ENCODE assay signal across 8 mouse cellular contexts in genomic region chr6:83078324-83078858, GRCm38 (mm10). TPM values are rescaled to one million over a fixed set of nuclear protein-coding genes. Genes with fewer than 3 reads are reported as not detected.
A peak's percentile ranks its signal among the peaks of the same experiment; 100 is the strongest.
DNase-seq lines count a peak whose midpoint lies in the region; ATAC-seq and TF ChIP-seq lines count a peak whose summit lies in the region.

No protein-coding gene starts in this region.

- peaks cover 28% of the 10 kb centered on the region for H3K4me1 ChIP-seq in forebrain, embryonic 10.5 days
- H3K4me1 ChIP-seq in heart, embryonic 15.5 days (replicated peaks): peaks cover 13% of the 10 kb centered on the region
- peaks cover 8% of the 10 kb centered on the region in 2 experiments for H3K4me1 ChIP-seq in liver, embryonic 14.5 days (replicated peaks; ENCODE audit: control insufficient read depth in 2 of 2, insufficient read depth in 2 of 2, low read length in 1 of 2)
- peaks cover 5% of the 10 kb centered on the region for H3K4me1 ChIP-seq in neural tube, embryonic 11.5 days (ENCODE audit: control insufficient read depth, insufficient read depth, low read length)
- H3K4me1 ChIP-seq in stomach, postnatal 0 days (replicated peaks; ENCODE audit: control insufficient read depth, insufficient read depth): no peaks in the 10 kb centered on the region

- peak overlapping the region; percentile 86 for H3K4me3 ChIP-seq in forebrain, embryonic 10.5 days
- peak overlapping the region; percentile 84 for H3K4me3 ChIP-seq in heart, embryonic 15.5 days
- peak overlapping the region; percentile 92 to 96 for H3K4me3 ChIP-seq in liver, embryonic 14.5 days (ENCODE audit: insufficient read depth in 1 of 2, low read depth in 2 of 2, low read length in 2 of 2)
- H3K4me3 ChIP-seq in neural tube, embryonic 11.5 days (ENCODE audit: low read depth, low read length): peak overlapping the region; percentile 72
- peak overlapping the region; percentile 77 for H3K4me3 ChIP-seq in stomach, postnatal 0 days (ENCODE audit: low read depth, low read length)

- under 1% methylated on average over 46 of the region's 46 CpGs for WGBS in forebrain, embryonic 10.5 days
- WGBS in heart, embryonic 15.5 days: under 1% methylated on average over 46 of the region's 46 CpGs
- under 1% methylated on average over 46 of the region's 46 CpGs for WGBS in liver, embryonic 14.5 days (ENCODE audit: insufficient replicate concordance)
- WGBS in neural tube, embryonic 11.5 days: under 1% methylated on average over 46 of the region's 46 CpGs
- under 1% methylated on average over 46 of the region's 46 CpGs for WGBS in stomach, postnatal 0 days

- DNase-seq in c-Kit-negative CD71-positive TER-119-positive erythroid progenitor cells, embryonic 14.5 days (ENCODE audit: low read depth, low spot score): peak; percentile 99
- DNase-seq in forebrain, embryonic 10.5 days (ENCODE audit: extremely low spot score, low spot score): peak; percentile 98
- peak; percentile 99 to 100 for DNase-seq in kidney, postnatal 25 days
- DNase-seq in liver, embryonic 14.5 days (ENCODE audit: low read depth in 3 of 3, low spot score in 3 of 3): peak; percentile 95
- DNase-seq in neural tube, embryonic 11.5 days (ENCODE audit: low spot score): peak; percentile 100
- peak; percentile 98 for DNase-seq in stomach, postnatal 0 days (ENCODE audit: low spot score)

- H3K36me3 ChIP-seq in forebrain, embryonic 10.5 days (replicated peaks): peaks cover 29% of the 10 kb centered on the region
- peaks cover 14% of the 10 kb centered on the region for H3K36me3 ChIP-seq in heart, embryonic 15.5 days
- H3K36me3 ChIP-seq in liver, embryonic 14.5 days (replicated peaks; ENCODE audit: control insufficient read depth, insufficient read depth, low read depth): peaks cover 6% of the 10 kb centered on the region
- no peaks in the 10 kb centered on the region; the same call in 1 of the 2 replicates for H3K36me3 ChIP-seq in neural tube, embryonic 11.5 days (ENCODE audit: control insufficient read depth, insufficient read depth, low read length)
- H3K36me3 ChIP-seq in stomach, postnatal 0 days (ENCODE audit: control insufficient read depth, insufficient read depth, low read length): 0 out of 2 replicates have a peak, but pooled peaks cover 3% of the 10 kb centered on the region

- no peak for TF ChIP-seq EP300 in liver, embryonic 14.5 days (IDR thresholded peaks at IDR 0.05; ENCODE audit: low read depth)
- no peak for TF ChIP-seq EP300 in stomach, postnatal 0 days (optimal IDR thresholded peaks at IDR 0.05)

- TF ChIP-seq CTCF in liver, embryonic 14.5 days (IDR thresholded peaks at IDR 0.05; ENCODE audit: low read depth): peak; percentile 72
- peak; percentile 78 for TF ChIP-seq CTCF in stomach, postnatal 0 days (IDR thresholded peaks at IDR 0.05; ENCODE audit: low read depth)

- no peaks in the 10 kb centered on the region for H3K9me3 ChIP-seq in forebrain, embryonic 10.5 days
- H3K9me3 ChIP-seq in heart, embryonic 15.5 days (replicated peaks): no peaks in the 10 kb centered on the region
- no peaks in the 10 kb centered on the region for H3K9me3 ChIP-seq in liver, embryonic 14.5 days (ENCODE audit: control insufficient read depth, low read length)
- no peaks in the 10 kb centered on the region for H3K9me3 ChIP-seq in neural tube, embryonic 11.5 days (ENCODE audit: control insufficient read depth, low read length)
- no peaks in the 10 kb centered on the region for H3K9me3 ChIP-seq in stomach, postnatal 0 days (ENCODE audit: control insufficient read depth, low read length)

- peak overlapping the region; percentile 83 for H3K9ac ChIP-seq in heart, embryonic 15.5 days
- peak overlapping the region; percentile 92 for H3K9ac ChIP-seq in liver, embryonic 14.5 days (replicated peaks)
- H3K9ac ChIP-seq in neural tube, embryonic 11.5 days (ENCODE audit: low read length): peak overlapping the region; percentile 74
- peak overlapping the region; percentile 79 for H3K9ac ChIP-seq in stomach, postnatal 0 days (ENCODE audit: low read length)

- H3K27ac ChIP-seq in forebrain, embryonic 10.5 days: peak overlapping the region; percentile 96
- peak overlapping the region; percentile 86 for H3K27ac ChIP-seq in heart, embryonic 15.5 days
- peak overlapping the region; percentile 84 for H3K27ac ChIP-seq in liver, embryonic 14.5 days
- peak overlapping the region; percentile 77 for H3K27ac ChIP-seq in neural tube, embryonic 11.5 days (ENCODE audit: low read depth, low read length)
- H3K27ac ChIP-seq in stomach, postnatal 0 days (replicated peaks): peak overlapping the region; percentile 83; the same call in 1 of the 2 replicates

- peaks cover 69% of the 10 kb centered on the region for H3K27me3 ChIP-seq in forebrain, embryonic 10.5 days (ENCODE audit: poor library complexity, severe bottlenecking)
- peaks cover 58% of the 10 kb centered on the region for H3K27me3 ChIP-seq in heart, embryonic 15.5 days
- peaks cover 32% of the 10 kb centered on the region for H3K27me3 ChIP-seq in liver, embryonic 14.5 days (ENCODE audit: control insufficient read depth, insufficient read depth, low read length)
- H3K27me3 ChIP-seq in neural tube, embryonic 11.5 days (ENCODE audit: control insufficient read depth, insufficient read depth, low read length): peaks cover 26% of the 10 kb centered on the region
- peaks cover 6% of the 10 kb centered on the region; the same call in 1 of the 2 replicates for H3K27me3 ChIP-seq in stomach, postnatal 0 days (ENCODE audit: control insufficient read depth, insufficient read depth, low read length)

- peak overlapping the region; percentile 99 for H3K4me2 ChIP-seq in heart, embryonic 15.5 days
- peak overlapping the region; percentile 84 for H3K4me2 ChIP-seq in liver, embryonic 14.5 days (ENCODE audit: low read depth)
- peak overlapping the region; percentile 98 for H3K4me2 ChIP-seq in neural tube, embryonic 11.5 days (ENCODE audit: low read depth)
- H3K4me2 ChIP-seq in stomach, postnatal 0 days (replicated peaks; ENCODE audit: low read depth): peak overlapping the region; percentile 98

- peak; percentile 96 for ATAC-seq in CD4-positive, CD25-positive, alpha-beta regulatory T cell, adult 4 months
- ATAC-seq in heart, embryonic 15.5 days (replicated peaks; ENCODE audit: insufficient number of reproducible peaks, insufficient read depth, low FRiP score, low read depth): peak; percentile 92
- ATAC-seq in liver, embryonic 14.5 days (ENCODE audit: insufficient read depth): peak; percentile 91
- ATAC-seq in neural tube, embryonic 11.5 days (ENCODE audit: insufficient read depth, low FRiP score, low TSS enrichment): peak; percentile 89
- ATAC-seq in stomach, postnatal 0 days (ENCODE audit: low FRiP score, low TSS enrichment): peak; percentile 91

RNA-seq across cellular contexts. Expression of gene Pcgf1, which starts 0.7 kb away (rescaled TPM):
- 10 to 100 TPM; 42.5 to 49.3 TPM for polyA plus RNA-seq in CD4-positive, CD25-positive, alpha-beta regulatory T cell, adult 4 months (2017; shearing (Covaris generic))
- polyA plus RNA-seq in forebrain, embryonic 10.5 days (2016; fragmentation: Nextera tagmentation; extraction: Ambion mirVana): 37.6 and 39.4 TPM in 2 replicates
- 13.8 and 18.6 TPM in 2 replicates for polyA plus RNA-seq in heart, embryonic 15.5 days (2015; fragmentation: Nextera tagmentation; extraction: Ambion mirVana)
- 16.5 and 21.0 TPM in 2 replicates for polyA plus RNA-seq in liver, embryonic 14.5 days (2012; rRNA removed)
- 15.0 and 19.7 TPM in 2 replicates for polyA plus RNA-seq in liver, embryonic 14.5 days (2014; fragmentation: Nextera tagmentation; extraction: Ambion mirVana)
- 41.8 and 42.0 TPM in 2 replicates for polyA plus RNA-seq in neural tube, embryonic 11.5 days (2014; fragmentation: Nextera tagmentation; extraction: Ambion mirVana)
- 13.1 and 14.0 TPM in 2 replicates for polyA plus RNA-seq in stomach, postnatal 0 days (2015; fragmentation: Nextera tagmentation; extraction: Ambion mirVana)

RNA-seq across cellular contexts. Expression of gene Lbx2, which starts 7.8 kb away (rescaled TPM):
- not detected for polyA plus RNA-seq in CD4-positive, CD25-positive, alpha-beta regulatory T cell, adult 4 months (2017; shearing (Covaris generic))
- 0.20 and 0.29 TPM in 2 replicates for polyA plus RNA-seq in forebrain, embryonic 10.5 days (2016; fragmentation: Nextera tagmentation; extraction: Ambion mirVana)
- polyA plus RNA-seq in heart, embryonic 15.5 days (2015; fragmentation: Nextera tagmentation; extraction: Ambion mirVana): 0.42 and 0.48 TPM in 2 replicates
- polyA plus RNA-seq in liver, embryonic 14.5 days (2012; rRNA removed): 0.27 and 0.46 TPM in 2 replicates
- 0.35 TPM in 1 of 2 replicates, not detected in the other for polyA plus RNA-seq in liver, embryonic 14.5 days (2014; fragmentation: Nextera tagmentation; extraction: Ambion mirVana)
- 2.5 and 2.7 TPM in 2 replicates for polyA plus RNA-seq in neural tube, embryonic 11.5 days (2014; fragmentation: Nextera tagmentation; extraction: Ambion mirVana)
- 0.53 and 0.56 TPM in 2 replicates for polyA plus RNA-seq in stomach, postnatal 0 days (2015; fragmentation: Nextera tagmentation; extraction: Ambion mirVana)

RNA-seq across cellular contexts. Expression of gene Tlx2, which starts 8.3 kb away (rescaled TPM):
- not detected for polyA plus RNA-seq in CD4-positive, CD25-positive, alpha-beta regulatory T cell, adult 4 months (2017; shearing (Covaris generic))
- polyA plus RNA-seq in forebrain, embryonic 10.5 days (2016; fragmentation: Nextera tagmentation; extraction: Ambion mirVana): not detected in 2 replicates
- polyA plus RNA-seq in heart, embryonic 15.5 days (2015; fragmentation: Nextera tagmentation; extraction: Ambion mirVana): 0.37 and 1.5 TPM in 2 replicates
- polyA plus RNA-seq in liver, embryonic 14.5 days (2012; rRNA removed): 0.05 TPM in 1 of 2 replicates, not detected in the other
- not detected in 2 replicates for polyA plus RNA-seq in liver, embryonic 14.5 days (2014; fragmentation: Nextera tagmentation; extraction: Ambion mirVana)
- 21.2 and 30.4 TPM in 2 replicates for polyA plus RNA-seq in neural tube, embryonic 11.5 days (2014; fragmentation: Nextera tagmentation; extraction: Ambion mirVana)
- 2.4 TPM in 2 replicates for polyA plus RNA-seq in stomach, postnatal 0 days (2015; fragmentation: Nextera tagmentation; extraction: Ambion mirVana)

RNA-seq across cellular contexts. Expression of gene Dqx1, which starts 20.7 kb away (rescaled TPM):
- 1 to 10 TPM; 1.9 to 4.5 TPM for polyA plus RNA-seq in CD4-positive, CD25-positive, alpha-beta regulatory T cell, adult 4 months (2017; shearing (Covaris generic))
- polyA plus RNA-seq in forebrain, embryonic 10.5 days (2016; fragmentation: Nextera tagmentation; extraction: Ambion mirVana): 1.7 TPM in 2 replicates
- 0.28 and 1.1 TPM in 2 replicates for polyA plus RNA-seq in heart, embryonic 15.5 days (2015; fragmentation: Nextera tagmentation; extraction: Ambion mirVana)
- 7.7 and 7.8 TPM in 2 replicates for polyA plus RNA-seq in liver, embryonic 14.5 days (2012; rRNA removed)
- polyA plus RNA-seq in liver, embryonic 14.5 days (2014; fragmentation: Nextera tagmentation; extraction: Ambion mirVana): 2.9 and 3.1 TPM in 2 replicates
- 1.4 and 1.6 TPM in 2 replicates for polyA plus RNA-seq in neural tube, embryonic 11.5 days (2014; fragmentation: Nextera tagmentation; extraction: Ambion mirVana)
- polyA plus RNA-seq in stomach, postnatal 0 days (2015; fragmentation: Nextera tagmentation; extraction: Ambion mirVana): 5.4 and 5.8 TPM in 2 replicates

RNA-seq across cellular contexts. Expression of gene Ccdc142, which starts 23.0 kb away (rescaled TPM):
- polyA plus RNA-seq in CD4-positive, CD25-positive, alpha-beta regulatory T cell, adult 4 months (2017; shearing (Covaris generic)): 1 to 10 TPM in 1 of 2 experiments, under 1 TPM in 1; 0.82 to 2.2 TPM
- 2.6 and 3.1 TPM in 2 replicates for polyA plus RNA-seq in forebrain, embryonic 10.5 days (2016; fragmentation: Nextera tagmentation; extraction: Ambion mirVana)
- 2.3 and 2.4 TPM in 2 replicates for polyA plus RNA-seq in heart, embryonic 15.5 days (2015; fragmentation: Nextera tagmentation; extraction: Ambion mirVana)
- polyA plus RNA-seq in liver, embryonic 14.5 days (2012; rRNA removed): 1.0 and 1.1 TPM in 2 replicates
- 0.23 and 0.39 TPM in 2 replicates for polyA plus RNA-seq in liver, embryonic 14.5 days (2014; fragmentation: Nextera tagmentation; extraction: Ambion mirVana)
- polyA plus RNA-seq in neural tube, embryonic 11.5 days (2014; fragmentation: Nextera tagmentation; extraction: Ambion mirVana): 3.3 and 3.5 TPM in 2 replicates
- 1.1 and 1.4 TPM in 2 replicates for polyA plus RNA-seq in stomach, postnatal 0 days (2015; fragmentation: Nextera tagmentation; extraction: Ambion mirVana)

Comparison
In these comparisons a context has a peak if more than half of its experiments do, and no peak if none do; other contexts are left out.
1. Peak in every context shown above with its lines: DNase-seq, ATAC-seq, H3K4me3 ChIP-seq and H3K27ac ChIP-seq.